Mouse (Mus musculus) macrophage (primary cell): ENCODE measurements around the gene Bhmt2. TPM values are rescaled to one million over a fixed set of nuclear protein-coding genes. Genes with fewer than 3 reads are reported as not detected.

Experiments
- H3K27ac ChIP-seq: fragments of 350-480 bp; formaldehyde crosslinking; 2 replicates; pipeline ENCODE4 v1.9.0; 2021
- H3K36me3 ChIP-seq: fragments of 350-480 bp; formaldehyde crosslinking; 2 replicates; pipeline ENCODE4 v1.9.0; 2021; ENCODE audit errors: inconsistent target
- H3K4me3 ChIP-seq: fragments of 350-480 bp; formaldehyde crosslinking; 2 replicates; pipeline ENCODE4 v1.9.0; 2021; ENCODE audit errors: inconsistent target
- H3K79me2 ChIP-seq: fragments of 350-480 bp; formaldehyde crosslinking; 2 replicates; pipeline ENCODE4 v1.9.0; 2021; ENCODE audit errors: inconsistent target
- WGBS: methylation state at CpG from one replicate; pipeline ENCODE4 v1.1.7; 2026; ENCODE audit warnings: inconsistent platforms; ENCODE audit not compliant: missing documents; 5-methylcytosine and 5-hydroxymethylcytosine counted together
- polyA plus RNA-seq: library from polyadenylated mRNA; stranded (reverse); fragments of 250-400 nt; gene quantifications from 3 replicates; pipeline ENCODE4 v1.2.4, GENCODE M21; 2018; ENCODE audit warnings: inconsistent platforms

Gene Bhmt2
- polyA plus RNA-seq, 1 experiment from 2014 or later = not detected

DNA sequence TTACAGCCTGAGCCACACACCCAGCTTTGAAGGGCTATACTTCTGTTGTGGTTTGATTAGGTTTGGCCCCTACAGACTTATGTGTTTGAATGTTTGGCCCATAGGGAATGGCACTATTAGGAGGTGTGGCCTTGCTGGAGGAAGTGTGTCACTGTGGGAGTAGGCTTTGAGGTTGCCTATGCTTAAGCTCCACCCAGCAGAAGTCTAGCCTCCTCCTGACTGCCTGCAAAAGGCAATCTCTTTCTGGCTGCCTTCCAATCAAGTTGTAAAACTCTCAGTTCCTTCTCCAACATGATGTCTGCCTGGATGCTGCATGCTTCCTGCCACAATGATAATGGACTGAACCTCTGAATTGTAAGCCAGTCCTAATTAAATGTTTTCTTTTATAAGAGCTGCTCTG, 9.2 kb upstream of the Bhmt2 start:
- Histone ChIP-seq H3K36me3 (no peaks in the 10 kb centered on the region), H3K27ac (no peak overlapping the region), H3K79me2 (no peaks in the 10 kb centered on the region), H3K4me3 (no peak overlapping the region)

DNA sequence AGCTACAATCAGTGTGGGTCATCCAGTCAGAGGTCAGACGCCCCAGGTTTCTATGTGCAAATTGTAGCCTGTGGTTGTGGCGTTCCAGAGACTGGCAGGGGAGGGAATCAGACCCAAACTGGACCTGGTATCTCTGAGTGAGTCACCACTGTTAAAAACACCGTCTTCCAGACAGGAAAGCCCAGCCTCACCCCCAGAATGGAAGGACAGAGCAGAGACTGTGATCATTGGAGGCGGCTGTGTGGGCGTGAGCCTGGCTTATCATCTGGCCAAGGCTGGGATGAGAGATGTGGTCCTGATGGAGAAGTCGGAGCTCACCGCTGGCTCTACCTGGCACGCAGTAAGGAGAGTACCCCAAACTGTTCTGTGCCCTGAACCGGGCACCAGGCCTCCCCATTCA, 2.8 kb upstream of the Bhmt2 start:
- no peak overlapping the region for H3K4me3 ChIP-seq
- no peaks in the 10 kb centered on the region for H3K36me3 ChIP-seq
- H3K79me2 ChIP-seq = no peaks in the 10 kb centered on the region
- WGBS = 76% methylated on average over 9 of the region's 9 CpGs
- H3K27ac ChIP-seq = no peak overlapping the region

DNA sequence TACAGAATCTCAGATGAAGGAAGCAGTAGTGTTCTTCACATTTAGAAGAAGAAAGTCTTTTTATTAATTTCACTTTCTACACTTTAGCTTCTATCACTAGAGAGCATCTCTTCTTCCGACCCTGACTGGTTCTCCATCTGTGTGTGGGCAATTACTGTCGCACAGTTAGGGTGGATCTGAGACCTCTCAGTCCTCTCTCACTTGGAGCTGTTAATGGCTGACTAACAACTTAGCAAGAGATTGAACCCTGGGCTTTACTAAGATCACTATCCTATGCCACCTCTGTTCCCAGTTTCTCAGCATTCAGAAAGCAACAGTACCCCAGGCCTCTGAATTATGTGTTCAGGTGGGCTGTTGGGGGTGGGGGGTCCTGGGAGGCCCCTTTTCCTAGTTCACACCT, 806 bp downstream of the Bhmt2 start:
- no peak overlapping the region for H3K27ac ChIP-seq
- no peaks in the 10 kb centered on the region for H3K36me3 ChIP-seq
- 94% methylated on average over 2 of the region's 2 CpGs for WGBS
- H3K4me3 ChIP-seq = no peak overlapping the region
- no peaks in the 10 kb centered on the region for H3K79me2 ChIP-seq

GRCm38 (mm10) chr13:93672371-93672770, 1.7 kb downstream of the Bhmt2 start:
- Histone ChIP-seq H3K79me2 (no peaks in the 10 kb centered on the region), H3K27ac (no peak overlapping the region), H3K36me3 (no peaks in the 10 kb centered on the region), H3K4me3 (no peak overlapping the region)
- WGBS = 90% methylated on average over 4 of the region's 4 CpGs

DNA sequence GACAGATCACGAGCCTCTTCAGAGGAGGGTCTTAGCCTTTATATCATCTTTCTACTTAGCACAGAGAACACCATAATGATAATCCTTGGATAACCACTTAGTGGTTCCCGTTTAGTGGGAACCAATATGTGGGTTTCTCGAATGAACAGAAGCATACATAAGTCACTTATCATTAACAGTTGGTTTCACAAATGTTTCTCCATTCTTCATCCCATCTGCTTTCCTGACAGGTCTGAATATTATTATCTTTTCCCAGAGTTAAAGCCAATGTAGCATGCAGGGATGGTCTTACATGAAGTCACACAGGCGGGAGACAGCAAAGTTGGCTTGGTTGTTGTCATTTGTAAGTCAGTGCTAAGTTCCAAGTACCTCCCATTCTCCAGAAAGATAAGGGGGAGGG, 6.5 kb downstream of the Bhmt2 start:
- H3K4me3 ChIP-seq = no peak overlapping the region
- 95% methylated on average over 4 of the region's 4 CpGs for WGBS
- H3K79me2 ChIP-seq = no peaks in the 10 kb centered on the region
- H3K27ac ChIP-seq = no peak overlapping the region
- no peaks in the 10 kb centered on the region for H3K36me3 ChIP-seq

DNA sequence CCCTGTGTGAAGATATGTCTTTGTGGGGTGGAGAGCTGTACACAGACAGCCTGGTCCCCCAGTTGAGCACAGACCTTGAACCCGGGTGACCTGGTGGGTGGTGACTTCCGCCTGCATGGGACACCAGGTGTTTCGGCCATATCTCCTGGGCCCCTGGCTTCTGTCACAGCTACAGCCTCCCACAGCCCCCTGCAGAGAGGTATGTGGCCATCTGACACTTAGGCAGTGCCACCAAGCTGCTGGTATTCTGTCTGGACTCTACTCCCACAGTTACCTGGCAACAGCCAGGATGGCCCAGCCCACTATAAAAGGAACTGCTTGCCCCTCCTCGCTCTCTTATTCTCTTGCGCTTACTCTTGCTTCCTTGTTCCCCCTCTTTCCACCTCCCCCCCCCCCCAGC, 16.2 kb downstream of the Bhmt2 start:
- 95% methylated on average over 5 of the region's 5 CpGs for WGBS
- H3K27ac ChIP-seq = no peak overlapping the region
- no peak overlapping the region for H3K4me3 ChIP-seq
- no peaks in the 10 kb centered on the region for H3K79me2 ChIP-seq
- H3K36me3 ChIP-seq = no peaks in the 10 kb centered on the region

- 97% methylated on average over 6 of the region's 6 CpGs for WGBS
Observed at GRCm38 (mm10) chr13:93653382-93653781, 20.7 kb downstream of the Bhmt2 start.

GRCm38 (mm10) chr13:93648387-93649130, 25.5 kb downstream of the Bhmt2 start:
- Histone ChIP-seq H3K36me3 (no peaks in the 10 kb centered on the region), H3K79me2 (no peaks in the 10 kb centered on the region), H3K27ac (no peak overlapping the region), H3K4me3 (no peak overlapping the region)
- 93% methylated on average over 7 of the region's 7 CpGs for WGBS

More at GRCm38 (mm10) chr13:93653382-93653781, 20.7 kb downstream of the Bhmt2 start:
- no peak overlapping the region for H3K4me3 ChIP-seq
- no peaks in the 10 kb centered on the region for H3K79me2 ChIP-seq
- no peak overlapping the region for H3K27ac ChIP-seq
- no peaks in the 10 kb centered on the region for H3K36me3 ChIP-seq

GRCm38 (mm10) chr13:93639636-93640035, 34.5 kb downstream of the Bhmt2 start:
- Histone ChIP-seq H3K27ac (no peak overlapping the region), H3K79me2 (no peaks in the 10 kb centered on the region), H3K4me3 (no peak overlapping the region), H3K36me3 (no peaks in the 10 kb centered on the region)
- 79% methylated on average over 4 of the region's 4 CpGs for WGBS

DNA sequence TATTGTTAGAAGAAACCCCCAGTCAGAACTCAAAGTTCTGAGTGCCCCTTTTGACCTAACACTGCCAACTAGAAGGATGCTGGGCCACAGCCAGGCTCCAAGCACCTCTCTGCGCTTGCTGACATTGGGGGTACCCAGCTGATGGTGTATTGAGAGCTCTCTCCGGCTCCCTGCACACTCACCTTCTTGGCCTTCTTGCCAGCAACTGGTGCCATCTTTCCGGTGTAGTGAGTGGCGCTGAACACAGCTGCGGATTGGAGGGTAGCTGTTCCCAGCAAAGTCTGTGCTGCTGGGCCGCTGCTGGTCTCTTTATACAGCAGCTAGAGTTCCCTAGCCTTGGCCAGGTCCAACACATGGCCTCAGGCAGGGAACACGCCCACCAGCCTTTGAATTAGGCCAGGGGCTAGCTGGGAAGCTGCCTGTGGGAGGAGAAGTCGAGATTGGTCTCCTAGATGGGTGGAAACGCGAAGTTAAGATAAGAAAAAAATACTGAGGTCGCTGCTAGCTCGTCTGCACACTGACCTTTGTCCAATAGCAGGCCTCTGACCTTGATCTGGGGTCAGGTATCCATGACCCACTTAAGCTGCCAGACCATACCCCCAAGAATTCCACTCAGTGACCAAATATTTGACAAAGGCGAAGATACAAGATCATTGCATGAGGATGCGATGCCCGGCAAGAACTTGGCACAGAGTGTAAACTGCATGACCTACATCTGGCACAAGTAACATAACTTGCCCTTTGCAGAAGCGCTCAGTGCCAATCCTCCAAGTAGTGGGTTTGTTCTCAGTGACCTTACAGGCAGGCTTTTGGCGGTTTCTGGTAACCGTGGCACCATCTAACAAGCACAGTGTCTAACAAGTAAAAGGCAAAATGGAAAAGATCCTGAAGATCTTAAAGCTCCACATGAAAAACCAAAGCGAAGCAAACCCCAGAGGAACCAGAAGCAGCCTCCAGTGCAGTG, 36.5 kb downstream of the Bhmt2 start, which contains the start of gene Bhmt:
Gene Bhmt, minus strand, starts transcription at position 680 of the 964 bp plus-strand sequence.
- Histone ChIP-seq H3K27ac (no peak within 1 kb of the TSS), H3K4me3 (no peak within 1 kb of the TSS), H3K36me3 (no peaks in the 10 kb centered on the region), H3K79me2 (no peaks in the 10 kb centered on the region)
- WGBS = 90% methylated on average over 19 of the region's 19 CpGs

DNA sequence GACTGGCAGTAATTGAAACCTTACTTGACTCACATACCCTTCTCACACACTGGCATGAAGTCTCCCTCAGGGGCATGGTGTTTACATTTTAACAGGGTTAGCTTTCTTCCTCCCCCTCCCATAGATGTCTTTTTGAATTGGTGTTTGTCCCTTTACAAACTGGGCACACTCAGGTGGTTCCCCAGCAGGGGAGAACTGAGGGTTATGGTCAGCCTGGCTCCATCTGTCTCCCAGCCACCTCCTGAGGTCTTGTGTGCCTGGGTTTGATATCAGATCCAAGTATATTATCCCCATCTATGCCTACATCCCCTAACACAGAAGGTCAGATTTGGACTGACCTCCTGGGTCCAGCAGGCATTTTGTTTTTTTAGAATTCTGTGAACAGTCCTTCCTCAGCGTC, 37.5 kb downstream of the Bhmt2 start:
- Histone ChIP-seq H3K79me2 (no peaks in the 10 kb centered on the region), H3K36me3 (no peaks in the 10 kb centered on the region), H3K27ac (no peak overlapping the region), H3K4me3 (no peak overlapping the region)
- 100% methylated on average over 1 of the region's 1 CpGs for WGBS

GRCm38 (mm10) chr13:93632927-93633326, 41.2 kb downstream of the Bhmt2 start:
- Histone ChIP-seq H3K4me3 (no peak overlapping the region), H3K79me2 (no peaks in the 10 kb centered on the region), H3K27ac (no peak overlapping the region), H3K36me3 (no peaks in the 10 kb centered on the region)
- WGBS = 91% methylated on average over 5 of the region's 5 CpGs

DNA sequence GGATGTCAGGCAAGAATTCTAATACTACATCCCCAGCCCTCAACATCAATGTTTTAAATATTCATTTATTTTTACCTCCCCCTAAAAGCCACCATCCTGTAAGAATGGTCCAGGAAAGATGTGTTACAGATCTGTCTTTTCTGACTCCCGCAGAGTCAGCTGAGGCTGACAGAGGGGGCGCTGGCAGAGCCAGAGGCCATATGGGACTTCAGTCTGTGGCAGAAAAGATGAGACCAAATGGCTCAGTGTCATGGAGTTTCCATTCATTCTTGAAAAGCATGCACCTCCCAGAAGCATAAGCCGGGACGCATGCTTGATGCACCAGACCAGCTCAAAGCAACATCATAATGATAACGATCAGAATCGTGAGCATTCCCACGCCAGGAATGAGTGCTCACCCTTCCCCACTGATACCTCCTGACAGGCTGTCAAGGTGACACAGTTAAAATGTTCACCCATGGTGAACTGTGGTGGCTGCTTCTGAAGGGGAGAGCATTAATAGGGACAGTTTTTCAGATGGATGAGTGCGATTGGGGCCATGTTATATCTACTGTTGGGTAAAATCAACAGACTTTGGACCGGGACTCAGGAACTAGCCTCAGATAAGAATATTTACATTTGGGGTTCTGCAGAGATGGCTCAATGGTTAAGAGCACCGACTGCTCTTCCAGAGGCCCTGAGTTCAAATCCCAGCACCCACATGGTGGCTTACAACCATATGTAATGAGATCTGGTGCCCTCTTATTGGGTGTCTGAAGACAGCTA, 43.0 kb downstream of the Bhmt2 start:
- no peak overlapping the region for H3K4me3 ChIP-seq
- H3K27ac ChIP-seq = no peak overlapping the region
- H3K36me3 ChIP-seq = no peaks in the 10 kb centered on the region
- no peaks in the 10 kb centered on the region for H3K79me2 ChIP-seq
- 94% methylated on average over 10 of the region's 10 CpGs for WGBS

DNA sequence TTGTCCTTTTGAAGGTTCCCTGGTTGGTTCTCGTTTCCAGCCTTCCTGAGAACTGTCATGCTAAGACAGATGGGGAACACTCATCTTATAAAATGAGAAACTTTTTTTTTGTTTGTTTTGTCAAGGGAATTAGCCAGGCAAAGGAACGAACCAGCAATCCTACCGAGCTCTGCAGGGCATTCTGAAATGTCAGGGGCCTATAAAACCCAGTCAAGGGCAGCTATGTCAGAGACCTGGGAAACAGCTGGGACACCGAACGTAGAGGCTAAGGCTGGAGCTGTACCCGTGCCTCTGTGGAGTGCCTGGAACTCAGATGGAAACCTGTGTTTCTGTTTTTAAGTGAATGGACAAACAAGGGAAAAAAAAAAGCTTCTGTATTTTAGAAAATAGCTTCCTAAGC, 45.2 kb downstream of the Bhmt2 start:
- 79% methylated on average over 6 of the region's 6 CpGs for WGBS
- H3K79me2 ChIP-seq = no peaks in the 10 kb centered on the region
- H3K27ac ChIP-seq = no peak overlapping the region
- no peaks in the 10 kb centered on the region for H3K36me3 ChIP-seq
- H3K4me3 ChIP-seq = no peak overlapping the region
